Mouse (Mus musculus) frontal cortex, adult (tissue): ENCODE measurements around the gene Olfr474.
"Not testable (repeated sequence)": the region's sequence is repeated elsewhere in the genome, so short reads cannot be mapped to it uniquely, and the experiment has no call there.

Experiments
- ATAC-seq: cut with Nextera tagmentation; 2 replicates; pipeline ENCODE4 v1.9.2; 2017; ENCODE audit warnings: mild to moderate bottlenecking, moderate library complexity, mixed read lengths; ENCODE audit not compliant: low TSS enrichment

Gene Olfr474

DNA sequence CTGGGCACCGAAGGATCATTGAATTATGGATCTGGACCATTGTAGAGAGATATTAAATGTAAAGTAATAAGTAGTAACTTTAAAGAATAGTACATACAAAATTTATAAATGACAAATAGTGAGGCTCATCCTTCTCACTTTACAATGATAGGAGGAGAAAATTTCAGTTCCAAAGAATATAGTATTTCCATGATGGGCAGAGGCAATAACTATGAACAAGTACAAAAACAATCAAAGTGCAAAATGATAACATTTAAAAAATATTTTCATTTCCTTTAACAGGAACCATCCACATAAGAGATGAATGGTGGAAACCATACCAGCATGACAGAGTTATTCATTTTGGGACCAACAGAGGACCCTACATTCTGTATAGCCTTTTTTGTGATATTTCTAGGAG, at the start of gene Olfr474:
Gene Olfr474 (plus strand): TSS at position 301 of the 400 bp plus-strand sequence.
- no peak for ATAC-seq

- ATAC-seq = no peak
Observed at GRCm38 (mm10) chr7:107930146-107930545, 24.3 kb upstream of the Olfr474 start, which contains the start of gene Olfr473. Gene Olfr473, plus strand, starts transcription at chr7:107930446.

DNA sequence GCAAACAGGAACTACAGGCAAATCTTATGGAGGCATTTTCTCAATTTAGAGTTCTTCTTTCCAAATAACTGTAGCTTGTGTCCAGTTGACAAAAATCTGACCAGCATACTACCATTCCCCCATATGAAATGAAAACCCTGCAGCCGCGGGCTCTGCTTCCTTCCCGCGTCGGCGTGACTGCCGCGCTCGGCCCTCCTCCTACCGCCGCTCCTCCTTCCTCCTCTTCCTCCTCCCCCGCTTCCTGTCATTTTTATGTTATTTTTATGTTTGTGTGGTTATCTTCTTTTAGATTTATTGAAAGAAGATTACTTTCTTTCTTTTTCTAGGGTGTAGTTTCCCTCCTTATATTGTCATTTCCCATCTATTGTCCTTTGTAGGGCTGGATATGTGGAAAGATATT, 1.9 kb upstream of the Olfr474 start:
- ATAC-seq = not testable (repeated sequence)

DNA sequence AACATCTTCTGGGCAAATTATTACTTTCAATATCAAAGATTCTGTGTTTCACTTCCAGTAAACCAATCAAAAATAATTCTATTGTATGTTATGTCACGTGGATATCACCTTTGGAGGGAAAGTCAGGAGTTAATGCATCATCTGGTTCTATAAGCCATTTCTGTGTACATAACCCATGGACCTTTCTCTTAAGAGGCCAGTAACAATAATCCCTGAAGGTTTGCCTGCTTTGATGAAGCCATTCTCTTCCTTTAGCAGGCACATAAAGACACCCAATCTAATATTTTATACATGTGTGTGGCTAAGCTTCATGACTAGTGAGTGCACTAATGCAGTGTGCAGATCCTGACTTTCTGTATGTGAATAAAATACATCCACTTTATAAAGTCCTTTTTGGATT, 10.1 kb downstream of the Olfr474 start, which contains the start of gene Olfr476:
Gene Olfr476 (plus strand): TSS at position 301 of the 400 bp plus-strand sequence.
- ATAC-seq = no peak

DNA sequence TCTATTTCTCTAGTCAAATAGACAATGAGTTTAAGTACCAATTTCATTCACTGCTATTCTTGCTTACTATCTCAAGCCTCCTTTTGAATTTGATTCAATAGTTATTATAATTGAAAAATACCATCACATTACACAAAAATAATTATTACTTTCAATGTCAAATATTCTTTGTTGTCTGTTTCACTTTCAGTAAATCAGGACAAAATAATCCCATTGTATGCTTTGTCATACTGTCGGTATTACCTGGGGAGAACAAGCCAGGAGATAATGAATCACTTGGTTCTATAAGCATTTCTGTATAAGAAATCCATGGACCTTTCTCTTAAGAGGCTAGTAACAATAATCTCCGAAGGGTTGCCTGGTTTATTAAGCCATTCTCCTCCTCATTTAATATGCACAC, 31.9 kb downstream of the Olfr474 start, which contains the start of gene Olfr477:
Gene Olfr477 (plus strand): TSS at position 301 of the 400 bp plus-strand sequence.
- no peak for ATAC-seq
